Mouse (Mus musculus): Measurements from ENCODE around the gene Pinlyp. TPM values are rescaled to one million over a fixed set of nuclear protein-coding genes. Genes with fewer than 3 reads are reported as not detected.

Pinlyp gene
- polyA plus RNA-seq, 1 experiment: 24.2 TPM

- WGBS: 10% methylated on average over 8 of the region's 8 CpGs
- DNase-seq: no peak
- no peak for TF ChIP-seq CTCF (IDR thresholded peaks at IDR 0.05; ENCODE audit: insufficient read depth, low read length)
- TF ChIP-seq POLR2A (IDR thresholded peaks at IDR 0.05; ENCODE audit: borderline replicate concordance, extremely low read depth, low read depth, low read length): no peak
- peaks cover 7% of the 10 kb centered on the region; the same call in 1 of the 2 replicates for H3K4me1 ChIP-seq (ENCODE audit: control insufficient read depth, insufficient read depth, low read length)
- H3K4me3 ChIP-seq (replicated peaks; ENCODE audit: extremely low read depth, low read depth, low read length): no peak overlapping the region
Observed at GRCm38 (mm10) chr7:24586828-24587227, 40.9 kb upstream of the Pinlyp start.

DNA sequence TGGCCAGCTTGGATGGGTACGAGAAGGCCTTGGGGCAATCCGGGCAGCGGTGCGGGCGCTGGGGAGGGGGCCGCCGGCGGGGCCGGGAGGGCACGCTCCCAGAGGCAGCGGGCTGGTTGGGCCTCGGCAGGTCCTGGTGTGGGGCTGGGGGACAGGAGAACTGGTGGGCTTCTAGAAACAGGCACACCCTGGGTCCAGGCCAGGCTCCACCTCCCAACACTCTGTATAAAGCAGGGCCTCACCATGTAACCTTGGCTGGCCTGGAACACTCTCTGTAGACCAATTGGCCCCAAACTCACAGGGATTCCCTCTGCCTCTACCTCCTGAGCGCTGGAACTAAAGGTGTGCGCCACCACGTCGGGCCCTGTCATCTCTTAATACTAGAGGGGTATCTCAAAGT is 40.1 kb upstream of the Pinlyp start:
- H3K4me3 ChIP-seq (replicated peaks; ENCODE audit: extremely low read depth, low read depth, low read length): no peak overlapping the region
- TF ChIP-seq CTCF (IDR thresholded peaks at IDR 0.05; ENCODE audit: insufficient read depth, low read length) (no peak), POLR2A (IDR thresholded peaks at IDR 0.05; ENCODE audit: borderline replicate concordance, extremely low read depth, low read depth, low read length) (no peak)
- no peak for DNase-seq
- H3K4me1 ChIP-seq (ENCODE audit: control insufficient read depth, insufficient read depth, low read length): peaks cover 7% of the 10 kb centered on the region; the same call in 1 of the 2 replicates
- WGBS: 55% methylated on average over 16 of the region's 16 CpGs

- Histone ChIP-seq H3K4me1 (ENCODE audit: control insufficient read depth, insufficient read depth, low read length) (peaks cover 7% of the 10 kb centered on the region; the same call in 1 of the 2 replicates), H3K4me3 (replicated peaks; ENCODE audit: extremely low read depth, low read depth, low read length) (no peak overlapping the region)
- no peak for DNase-seq
- TF ChIP-seq POLR2A (IDR thresholded peaks at IDR 0.05; ENCODE audit: borderline replicate concordance, extremely low read depth, low read depth, low read length): no peak
- TF ChIP-seq CTCF (IDR thresholded peaks at IDR 0.05; ENCODE audit: insufficient read depth, low read length): no peak
- 83% methylated on average over 6 of the region's 6 CpGs for WGBS
Observed at GRCm38 (mm10) chr7:24584876-24585275, 39.0 kb upstream of the Pinlyp start.

DNA sequence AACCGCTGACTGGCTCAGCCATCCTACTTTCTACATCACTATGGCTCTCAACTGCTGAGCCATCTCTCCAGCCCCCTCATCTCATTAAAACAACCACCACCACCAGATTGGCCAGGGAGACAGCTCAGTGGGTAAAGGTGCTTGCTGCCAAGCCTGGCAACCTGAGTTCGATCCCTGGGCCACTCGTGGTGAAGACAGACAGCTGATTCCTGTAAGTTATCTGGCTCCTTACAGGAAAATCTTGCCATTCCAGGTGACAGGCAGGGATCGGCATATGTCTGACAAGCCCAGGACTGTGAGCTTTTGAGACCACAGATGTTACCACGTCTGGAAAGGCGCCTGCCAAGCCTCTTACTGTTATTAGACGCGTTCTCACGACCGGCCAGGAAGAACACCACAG is 31.9 kb upstream of the Pinlyp start:
- no peak overlapping the region for H3K4me3 ChIP-seq (replicated peaks; ENCODE audit: extremely low read depth, low read depth, low read length)
- TF ChIP-seq POLR2A (IDR thresholded peaks at IDR 0.05; ENCODE audit: borderline replicate concordance, extremely low read depth, low read depth, low read length) (no peak), CTCF (IDR thresholded peaks at IDR 0.05; ENCODE audit: insufficient read depth, low read length) (no peak)
- no peak for DNase-seq
- 89% methylated on average over 10 of the region's 10 CpGs for WGBS
- no peaks in the 10 kb centered on the region for H3K4me1 ChIP-seq (ENCODE audit: control insufficient read depth, insufficient read depth, low read length)

GRCm38 (mm10) chr7:24574224-24574796 is 28.4 kb upstream of the Pinlyp start:
- no peak for TF ChIP-seq POLR2A (IDR thresholded peaks at IDR 0.05; ENCODE audit: borderline replicate concordance, extremely low read depth, low read depth, low read length)
- no peak for TF ChIP-seq CTCF (IDR thresholded peaks at IDR 0.05; ENCODE audit: insufficient read depth, low read length)
- Histone ChIP-seq H3K4me3 (replicated peaks; ENCODE audit: extremely low read depth, low read depth, low read length) (no peak overlapping the region), H3K4me1 (ENCODE audit: control insufficient read depth, insufficient read depth, low read length) (no peaks in the 10 kb centered on the region)
- DNase-seq: no peak
- WGBS: 48% methylated on average over 12 of the region's 12 CpGs

- H3K4me1 ChIP-seq (ENCODE audit: control insufficient read depth, insufficient read depth, low read length): no peaks in the 10 kb centered on the region
- TF ChIP-seq POLR2A (IDR thresholded peaks at IDR 0.05; ENCODE audit: borderline replicate concordance, extremely low read depth, low read depth, low read length): no peak
- TF ChIP-seq CTCF (IDR thresholded peaks at IDR 0.05; ENCODE audit: insufficient read depth, low read length): no peak
- no peak overlapping the region for H3K4me3 ChIP-seq (replicated peaks; ENCODE audit: extremely low read depth, low read depth, low read length)
- no peak for DNase-seq
- 62% methylated on average over 5 of the region's 5 CpGs for WGBS
Observed at GRCm38 (mm10) chr7:24572455-24572854, 26.5 kb upstream of the Pinlyp start.

GRCm38 (mm10) chr7:24571071-24571470 is 25.2 kb upstream of the Pinlyp start:
- no peaks in the 10 kb centered on the region for H3K4me1 ChIP-seq (ENCODE audit: control insufficient read depth, insufficient read depth, low read length)
- DNase-seq: no peak
- WGBS: 80% methylated on average over 4 of the region's 4 CpGs
- no peak overlapping the region for H3K4me3 ChIP-seq (replicated peaks; ENCODE audit: extremely low read depth, low read depth, low read length)
- TF ChIP-seq POLR2A (IDR thresholded peaks at IDR 0.05; ENCODE audit: borderline replicate concordance, extremely low read depth, low read depth, low read length): no peak
- TF ChIP-seq CTCF (IDR thresholded peaks at IDR 0.05; ENCODE audit: insufficient read depth, low read length): no peak

DNA sequence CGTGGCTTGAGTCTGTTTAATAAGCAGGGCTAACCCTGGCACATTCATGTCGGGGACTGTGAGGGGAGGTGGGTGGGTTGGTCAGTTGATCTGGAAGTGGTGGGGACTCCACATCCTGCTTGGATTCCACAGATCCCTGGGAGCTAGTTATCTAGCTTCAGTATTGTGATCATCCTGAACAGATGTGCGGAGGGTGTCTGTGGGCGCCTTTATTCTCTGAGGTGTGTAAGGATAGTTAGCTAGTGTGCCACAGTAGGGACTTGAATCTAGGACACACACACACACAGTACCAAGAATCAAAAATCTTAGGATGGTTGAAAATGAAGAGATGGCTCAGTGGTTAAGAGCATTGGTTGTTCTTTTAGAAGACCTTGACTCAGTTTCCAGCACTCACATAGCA is 22.6 kb upstream of the Pinlyp start:
- H3K4me3 ChIP-seq (replicated peaks; ENCODE audit: extremely low read depth, low read depth, low read length): no peak overlapping the region
- H3K4me1 ChIP-seq (ENCODE audit: control insufficient read depth, insufficient read depth, low read length): no peaks in the 10 kb centered on the region
- WGBS: 87% methylated on average over 4 of the region's 4 CpGs
- TF ChIP-seq POLR2A (IDR thresholded peaks at IDR 0.05; ENCODE audit: borderline replicate concordance, extremely low read depth, low read depth, low read length) (no peak), CTCF (IDR thresholded peaks at IDR 0.05; ENCODE audit: insufficient read depth, low read length) (no peak)
- no peak for DNase-seq

DNA sequence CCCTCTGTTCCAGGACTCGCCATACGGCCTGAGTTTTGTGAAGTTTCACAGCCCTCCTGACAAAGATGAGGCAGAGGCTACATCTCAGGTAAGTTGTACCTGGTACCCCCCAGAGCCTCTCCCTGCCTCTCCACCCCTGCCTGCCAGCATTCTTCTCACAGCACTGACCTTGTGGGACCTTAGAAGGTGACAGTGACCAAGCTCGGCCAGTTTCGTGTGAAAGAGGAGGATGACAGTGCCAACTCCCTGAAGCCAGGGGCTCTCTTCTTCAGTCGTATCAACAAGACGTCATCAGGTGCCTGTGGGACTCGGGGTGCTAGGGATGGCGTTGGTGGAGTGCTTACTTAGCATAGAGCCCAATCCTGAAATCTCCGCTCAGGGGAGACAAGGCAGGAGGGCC is 20.3 kb upstream of the Pinlyp start:
- no peak for DNase-seq
- no peaks in the 10 kb centered on the region for H3K4me1 ChIP-seq (ENCODE audit: control insufficient read depth, insufficient read depth, low read length)
- no peak for TF ChIP-seq POLR2A (IDR thresholded peaks at IDR 0.05; ENCODE audit: borderline replicate concordance, extremely low read depth, low read depth, low read length)
- TF ChIP-seq CTCF (IDR thresholded peaks at IDR 0.05; ENCODE audit: insufficient read depth, low read length): no peak
- WGBS: 93% methylated on average over 9 of the region's 9 CpGs
- no peak overlapping the region for H3K4me3 ChIP-seq (replicated peaks; ENCODE audit: extremely low read depth, low read depth, low read length)

DNA sequence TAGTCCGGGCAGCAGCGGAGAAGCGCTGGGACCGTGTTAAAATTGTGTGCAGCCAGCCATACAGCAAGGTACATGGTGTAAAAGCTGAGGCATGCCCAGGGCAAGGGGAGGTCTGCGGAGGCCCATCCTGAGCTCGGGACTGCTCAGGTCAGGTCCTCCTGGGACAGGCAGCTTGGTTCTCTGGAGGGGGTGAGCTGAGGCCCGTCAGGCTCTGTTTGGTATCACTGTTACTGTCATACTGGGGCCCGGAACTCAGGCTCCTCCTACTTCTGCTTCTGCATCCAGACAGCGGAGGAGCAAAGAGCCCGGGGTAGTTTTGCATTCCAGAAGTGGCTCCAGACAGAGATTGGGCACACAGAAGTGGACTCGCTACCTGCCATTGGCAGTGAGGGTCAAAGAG is 19.7 kb upstream of the Pinlyp start:
- no peak for DNase-seq
- WGBS: 94% methylated on average over 11 of the region's 11 CpGs
- TF ChIP-seq CTCF (IDR thresholded peaks at IDR 0.05; ENCODE audit: insufficient read depth, low read length) (no peak), POLR2A (IDR thresholded peaks at IDR 0.05; ENCODE audit: borderline replicate concordance, extremely low read depth, low read depth, low read length) (no peak)
- Histone ChIP-seq H3K4me1 (ENCODE audit: control insufficient read depth, insufficient read depth, low read length) (no peaks in the 10 kb centered on the region), H3K4me3 (replicated peaks; ENCODE audit: extremely low read depth, low read depth, low read length) (no peak overlapping the region)
